In genomic region chr2:25261870-25262269, GRCm38 (mm10) we compare ENCODE assay signal across 8 mouse cellular contexts. TPM values are rescaled to one million over a fixed set of nuclear protein-coding genes. Genes with fewer than 3 reads are reported as not detected.
DNase-seq lines count a peak whose midpoint lies in the region; ATAC-seq and TF ChIP-seq lines count a peak whose summit lies in the region.

No protein-coding gene starts in this region.

- no peak for DNase-seq in heart, adult 8-10 months (ENCODE audit: low spot score)
- DNase-seq in ES-E14 (ENCODE audit: low read depth, low spot score), result no peak
- no peak for DNase-seq in midbrain, embryonic 11.5 days (ENCODE audit: low spot score, missing footprints)
- no peak for DNase-seq in Muller cell, postnatal 12 days (ENCODE audit: inconsistent ontology term)
- no peak for DNase-seq in adrenal gland, postnatal 25 days
- no peak for DNase-seq in gastrocnemius, postnatal 14 days

- in situ Hi-C loops in ES-E14 (cut with MboI; ENCODE audit: low sequenced_read_pairs in 2 of 2, unreplicated experiment in 2 of 2), result no loop called here

- H3K27ac ChIP-seq in heart, embryonic 15.5 days, result peak overlapping the region; percentile 46
- H3K27ac ChIP-seq in ES-E14 (ENCODE audit: insufficient read depth, low read depth, low read length, poor library complexity, severe bottlenecking), result peak overlapping the region; percentile 49; the same call in 1 of the 2 replicates
- H3K27ac ChIP-seq in forebrain, embryonic 16.5 days (ENCODE audit: low read length), result peak overlapping the region; percentile 70
- H3K27ac ChIP-seq in midbrain, embryonic 11.5 days (ENCODE audit: low read depth, low read length), result no peak overlapping the region

- peaks cover 15% of the 10 kb centered on the region for H3K27me3 ChIP-seq in heart, embryonic 15.5 days
- H3K27me3 ChIP-seq in forebrain, embryonic 16.5 days (replicated peaks; ENCODE audit: control insufficient read depth, insufficient read depth, low read length), result no peaks in the 10 kb centered on the region; the same call in 1 of the 2 replicates
- peaks cover 19% of the 10 kb centered on the region for H3K27me3 ChIP-seq in midbrain, embryonic 11.5 days (ENCODE audit: control insufficient read depth, insufficient read depth, low read length)

- peak overlapping the region; percentile 91 for H3K4me3 ChIP-seq in heart, embryonic 15.5 days
- H3K4me3 ChIP-seq in ES-E14 (ENCODE audit: insufficient read depth in 1 of 2, low read depth in 1 of 2, low read length in 2 of 2, poor library complexity in 1 of 2, severe bottlenecking in 1 of 2), result peak overlapping the region; percentile 53 to 78
- H3K4me3 ChIP-seq in forebrain, embryonic 16.5 days (replicated peaks; ENCODE audit: low read length), result peak overlapping the region; percentile 67
- peak overlapping the region; percentile 65 for H3K4me3 ChIP-seq in midbrain, embryonic 11.5 days (ENCODE audit: low read depth, low read length)

- intact Hi-C loops in gastrocnemius, postnatal 14 days (cut with DNase I; ENCODE audit: low total_unique reads), result no loop called here

- peak overlapping the region; percentile 37; the same call in 1 of the 2 replicates for H3K9ac ChIP-seq in heart, embryonic 15.5 days
- peak overlapping the region; percentile 71; the same call in 1 of the 2 replicates for H3K9ac ChIP-seq in ES-E14 (ENCODE audit: insufficient read depth, low read depth, low read length, poor library complexity, severe bottlenecking)
- peak overlapping the region; percentile 62 for H3K9ac ChIP-seq in forebrain, embryonic 16.5 days (replicated peaks; ENCODE audit: low read depth, low read length)
- H3K9ac ChIP-seq in midbrain, embryonic 11.5 days (ENCODE audit: low read length), result peak overlapping the region; percentile 54; the same call in 1 of the 2 replicates

- ATAC-seq in heart, embryonic 15.5 days (replicated peaks; ENCODE audit: insufficient number of reproducible peaks, insufficient read depth, low FRiP score, low read depth), result no peak
- ATAC-seq in forebrain, embryonic 16.5 days, result 0 out of 2 replicates have a peak, but pooled peaks have one; percentile 1
- ATAC-seq in midbrain, embryonic 11.5 days (ENCODE audit: low FRiP score), result no peak

- WGBS in heart, embryonic 15.5 days, result 41% methylated on average over 12 of the region's 12 CpGs
- 48% methylated on average over 12 of the region's 12 CpGs for WGBS in forebrain, embryonic 16.5 days
- WGBS in midbrain, embryonic 11.5 days, result 46% methylated on average over 12 of the region's 12 CpGs

- peaks cover 42% of the 10 kb centered on the region for H3K4me1 ChIP-seq in heart, embryonic 15.5 days (replicated peaks)
- peaks cover 0 to 8% of the 10 kb centered on the region in 2 experiments; a peak in 1 of 4 replicates for H3K4me1 ChIP-seq in ES-E14 (ENCODE audit: control insufficient read depth in 2 of 2, insufficient read depth in 2 of 2, low read length in 2 of 2, poor library complexity in 1 of 2)
- peaks cover 46% of the 10 kb centered on the region for H3K4me1 ChIP-seq in forebrain, embryonic 16.5 days (replicated peaks; ENCODE audit: control insufficient read depth, insufficient read depth, low read length)
- H3K4me1 ChIP-seq in midbrain, embryonic 11.5 days (ENCODE audit: control insufficient read depth, insufficient read depth, low read length), result peaks cover 12% of the 10 kb centered on the region

- no peaks in the 10 kb centered on the region for H3K9me3 ChIP-seq in heart, embryonic 15.5 days (replicated peaks)
- H3K9me3 ChIP-seq in ES-E14 (ENCODE audit: control insufficient read depth, insufficient read depth, low read depth, low read length), result no peaks in the 10 kb centered on the region
- H3K9me3 ChIP-seq in forebrain, embryonic 16.5 days (ENCODE audit: control insufficient read depth, low read length), result no peaks in the 10 kb centered on the region
- no peaks in the 10 kb centered on the region for H3K9me3 ChIP-seq in midbrain, embryonic 11.5 days (ENCODE audit: control insufficient read depth, low read length)

- peak overlapping the region; percentile 100 for H3K4me2 ChIP-seq in heart, embryonic 15.5 days
- peak overlapping the region; percentile 99 for H3K4me2 ChIP-seq in forebrain, embryonic 16.5 days (ENCODE audit: low read length)
- H3K4me2 ChIP-seq in midbrain, embryonic 11.5 days, result peak overlapping the region; percentile 100

- H3K36me3 ChIP-seq in heart, embryonic 15.5 days, result no peaks in the 10 kb centered on the region
- H3K36me3 ChIP-seq in ES-E14 (ENCODE audit: control insufficient read depth, insufficient read depth, low read length, poor library complexity, severe bottlenecking), result peaks cover 2% of the 10 kb centered on the region; the same call in 1 of the 2 replicates
- no peaks in the 10 kb centered on the region for H3K36me3 ChIP-seq in forebrain, embryonic 16.5 days (ENCODE audit: control insufficient read depth, insufficient read depth)
- no peaks in the 10 kb centered on the region for H3K36me3 ChIP-seq in midbrain, embryonic 11.5 days (ENCODE audit: control insufficient read depth, insufficient read depth, low read length)

TF ChIP-seq in ES-E14, 5 proteins besides CTCF, POLR2A, EP300 and RAD21:
- no peak for TF ChIP-seq ZC3H11A (IDR thresholded peaks at IDR 0.05; ENCODE audit: borderline replicate concordance, low read depth, low read length)
- TF ChIP-seq ZNF384 (IDR thresholded peaks at IDR 0.05; ENCODE audit: low read depth, low read length), result no peak
- no peak for TF ChIP-seq CHD2 (IDR thresholded peaks at IDR 0.05; ENCODE audit: low read depth, low read length)
- no peak for TF ChIP-seq HCFC1 (IDR thresholded peaks at IDR 0.05; ENCODE audit: borderline replicate concordance, insufficient read depth, low read length)
- no peak for TF ChIP-seq MAFK (IDR thresholded peaks at IDR 0.05; ENCODE audit: insufficient read depth, low read depth, low read length)
TF ChIP-seq in ES-E14: peak in this region for 0.

RNA-seq across cellular contexts. Expression of gene Tprn, which starts 0.5 kb away (rescaled TPM):
- 3.6 and 5.2 TPM in 2 replicates for polyA plus RNA-seq in heart, embryonic 15.5 days (2015; fragmentation: Nextera tagmentation; extraction: Ambion mirVana)
- 1 to 10 TPM; 4.0 to 8.6 (median 6.7) TPM for total RNA-seq in heart, adult 8-10 months (2022)
- total RNA-seq in ES-E14 (2012; rRNA removed), result 21.6 and 31.4 TPM in 2 replicates
- 14.8 and 16.4 TPM in 2 replicates for polyA plus RNA-seq in forebrain, embryonic 16.5 days (2015; fragmentation: Nextera tagmentation; extraction: Ambion mirVana)
- 2.4 and 4.5 TPM in 2 replicates for polyA plus RNA-seq in midbrain, embryonic 11.5 days (2014; fragmentation: Nextera tagmentation; extraction: Ambion mirVana)
- 10.0 and 10.7 TPM in 2 replicates for total RNA-seq in adrenal gland, postnatal 25 days (2021)
- 1 to 10 TPM; 2.8 to 5.0 TPM for total RNA-seq in gastrocnemius, postnatal 14 days (2021)

RNA-seq across cellular contexts. Expression of gene Tmem203, which starts 6.6 kb away (rescaled TPM):
- 17.6 and 18.2 TPM in 2 replicates for polyA plus RNA-seq in heart, embryonic 15.5 days (2015; fragmentation: Nextera tagmentation; extraction: Ambion mirVana)
- total RNA-seq in heart, adult 8-10 months (2022), result 10 to 100 TPM; 11.4 to 16.1 (median 13.6) TPM
- 20.2 and 27.8 TPM in 2 replicates for total RNA-seq in ES-E14 (2012; rRNA removed)
- 16.0 and 16.2 TPM in 2 replicates for polyA plus RNA-seq in forebrain, embryonic 16.5 days (2015; fragmentation: Nextera tagmentation; extraction: Ambion mirVana)
- polyA plus RNA-seq in midbrain, embryonic 11.5 days (2014; fragmentation: Nextera tagmentation; extraction: Ambion mirVana), result 14.7 and 16.0 TPM in 2 replicates
- total RNA-seq in adrenal gland, postnatal 25 days (2021), result 32.3 and 48.8 TPM in 2 replicates
- 10 to 100 TPM; 13.5 to 13.6 TPM for total RNA-seq in gastrocnemius, postnatal 14 days (2021)

RNA-seq across cellular contexts. Expression of gene Ssna1, which starts 10.4 kb away (rescaled TPM):
- 137 and 152 TPM in 2 replicates for polyA plus RNA-seq in heart, embryonic 15.5 days (2015; fragmentation: Nextera tagmentation; extraction: Ambion mirVana)
- total RNA-seq in heart, adult 8-10 months (2022), result 10 to 100 TPM; 39.5 to 47.1 (median 40.1) TPM
- 52.4 and 70.6 TPM in 2 replicates for total RNA-seq in ES-E14 (2012; rRNA removed)
- 199 and 204 TPM in 2 replicates for polyA plus RNA-seq in forebrain, embryonic 16.5 days (2015; fragmentation: Nextera tagmentation; extraction: Ambion mirVana)
- 240 and 247 TPM in 2 replicates for polyA plus RNA-seq in midbrain, embryonic 11.5 days (2014; fragmentation: Nextera tagmentation; extraction: Ambion mirVana)
- total RNA-seq in adrenal gland, postnatal 25 days (2021), result 35.1 and 47.7 TPM in 2 replicates
- total RNA-seq in gastrocnemius, postnatal 14 days (2021), result 10 to 100 TPM; 28.9 to 34.2 TPM

RNA-seq across cellular contexts. Expression of gene Anapc2, which starts 10.4 kb away (rescaled TPM):
- polyA plus RNA-seq in heart, embryonic 15.5 days (2015; fragmentation: Nextera tagmentation; extraction: Ambion mirVana), result 67.5 and 92.0 TPM in 2 replicates
- total RNA-seq in heart, adult 8-10 months (2022), result 10 to 100 TPM; 36.8 to 39.8 (median 37.6) TPM
- 25.2 and 30.8 TPM in 2 replicates for total RNA-seq in ES-E14 (2012; rRNA removed)
- polyA plus RNA-seq in forebrain, embryonic 16.5 days (2015; fragmentation: Nextera tagmentation; extraction: Ambion mirVana), result 150 and 159 TPM in 2 replicates
- polyA plus RNA-seq in midbrain, embryonic 11.5 days (2014; fragmentation: Nextera tagmentation; extraction: Ambion mirVana), result 105 and 117 TPM in 2 replicates
- total RNA-seq in adrenal gland, postnatal 25 days (2021), result 70.9 and 95.1 TPM in 2 replicates
- total RNA-seq in gastrocnemius, postnatal 14 days (2021), result 10 to 100 TPM; 29.7 to 31.0 TPM

RNA-seq across cellular contexts. Expression of gene AL732309.1, which starts 15.2 kb away (rescaled TPM):
- 2.3 and 3.3 TPM in 2 replicates for polyA plus RNA-seq in heart, embryonic 15.5 days (2015; fragmentation: Nextera tagmentation; extraction: Ambion mirVana)
- total RNA-seq in heart, adult 8-10 months (2022), result 1 to 10 TPM; 1.8 to 2.4 (median 2.1) TPM
- 14.5 and 32.9 TPM in 2 replicates for total RNA-seq in ES-E14 (2012; rRNA removed)
- 5.8 and 9.0 TPM in 2 replicates for polyA plus RNA-seq in forebrain, embryonic 16.5 days (2015; fragmentation: Nextera tagmentation; extraction: Ambion mirVana)
- polyA plus RNA-seq in midbrain, embryonic 11.5 days (2014; fragmentation: Nextera tagmentation; extraction: Ambion mirVana), result 3.3 and 4.1 TPM in 2 replicates
- total RNA-seq in adrenal gland, postnatal 25 days (2021), result 3.5 and 8.1 TPM in 2 replicates
- total RNA-seq in gastrocnemius, postnatal 14 days (2021), result 1 to 10 TPM in 1 of 2 experiments, not detected in 1; 1.5 TPM
